Mouse (Mus musculus): ENCODE measurements around the gene Cmbl.
A peak's percentile ranks its signal among the peaks of the same experiment; 100 is the strongest.

DNA sequence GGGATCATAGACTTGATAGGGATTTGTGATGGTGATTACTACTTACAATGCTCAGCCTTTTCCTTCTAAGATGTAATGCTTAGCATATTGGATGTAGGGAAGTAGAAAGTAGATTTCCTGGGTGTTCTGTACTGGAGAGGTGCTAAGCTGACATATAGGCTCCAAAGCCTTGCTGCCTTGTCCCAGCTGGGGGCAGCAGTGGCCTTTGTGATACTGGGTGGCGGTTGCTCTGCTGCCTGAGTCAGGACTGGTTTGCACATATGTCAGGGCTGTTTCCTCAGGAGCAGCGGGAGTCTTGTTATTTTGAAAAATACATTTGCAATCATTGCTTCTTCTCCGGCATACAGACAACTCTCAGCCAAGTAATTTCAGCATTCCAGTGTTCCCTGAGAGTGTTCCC, 45.8 kb downstream of the Cmbl start:
- TF ChIP-seq EP300 (IDR thresholded peaks at IDR 0.05; ENCODE audit: low read depth) (no peak), CTCF (IDR thresholded peaks at IDR 0.05; ENCODE audit: low read depth) (peak; percentile 50)

Data from liver, embryonic 14.5 days (tissue).